Mouse (Mus musculus) neural tube, embryonic 11.5 days (tissue): ENCODE data around the gene S100g. TPM values are rescaled to one million over a fixed set of nuclear protein-coding genes. Genes with fewer than 3 reads are reported as not detected.
A peak's percentile ranks its signal among the peaks of the same experiment; 100 is the strongest.

Experiments
- ATAC-seq: fragments of 200-750 bp; cut with Nextera tagmentation; 2 replicates; pipeline ENCODE4 v1.8.0; 2017; ENCODE audit warnings: moderate number of reproducible peaks, mild to moderate bottlenecking, moderate TSS enrichment, moderate library complexity; ENCODE audit not compliant: insufficient read depth, low FRiP score, low TSS enrichment
- DNase-seq: peaks from one replicate; pipeline ENCODE4 v3.0.0-alpha.2; 2015; ENCODE audit warnings: low spot score
- H3K27ac ChIP-seq: fragments of 300-500 bp; sonication (generic); 2 replicates; pipeline ENCODE4 v1.5.1; 2014; ENCODE audit warnings: low read depth, mild to moderate bottlenecking, low read length
- H3K27me3 ChIP-seq: fragments of 300-500 bp; sonication (generic); 2 replicates; pipeline ENCODE4 v1.6.1; 2014; ENCODE audit warnings: mild to moderate bottlenecking, low read length, mixed read lengths; ENCODE audit not compliant: control insufficient read depth, insufficient read depth
- H3K36me3 ChIP-seq: fragments of 300-500 bp; sonication (generic); 2 replicates; pipeline ENCODE4 v1.6.1; 2014; ENCODE audit warnings: mild to moderate bottlenecking, low read length, moderate library complexity, mixed read lengths; ENCODE audit not compliant: control insufficient read depth, insufficient read depth
- H3K4me1 ChIP-seq: fragments of 300-500 bp; sonication (generic); 2 replicates; pipeline ENCODE4 v1.6.1; 2014; ENCODE audit warnings: low read length, mixed read lengths; ENCODE audit not compliant: control insufficient read depth, insufficient read depth
- H3K4me2 ChIP-seq: fragments of 300-500 bp; sonication (generic); 2 replicates; pipeline ENCODE4 v1.6.1; 2014; ENCODE audit warnings: low read depth, mild to moderate bottlenecking, moderate library complexity
- H3K4me3 ChIP-seq: fragments of 300-500 bp; sonication (generic); 2 replicates; pipeline ENCODE4 v1.5.1; 2014; ENCODE audit warnings: low read depth, low read length
- H3K9ac ChIP-seq: fragments of 300-500 bp; sonication (generic); 2 replicates; pipeline ENCODE4 v1.6.1; 2014; ENCODE audit warnings: mild to moderate bottlenecking, low read length
- H3K9me3 ChIP-seq: fragments of 300-500 bp; sonication (generic); 2 replicates; pipeline ENCODE4 v1.6.1; 2016; ENCODE audit warnings: low read length; ENCODE audit not compliant: control insufficient read depth
- WGBS: fragments of 180-500 bp; shearing (Covaris S2); extraction: QIAGEN DNeasy Blood & Tissue Kit; methylation state at CpG from one replicate; pipeline ENCODE4 v1.1.7; 2014; 5-methylcytosine and 5-hydroxymethylcytosine counted together
- polyA plus RNA-seq: library from polyadenylated mRNA; unstranded; fragments of >200 nt; fragmentation: Nextera tagmentation; extraction: Ambion mirVana; gene quantifications from 2 replicates; pipeline ENCODE4 v1.2.1, GENCODE M21; 2014

The S100g gene
- polyA plus RNA-seq, 1 experiment from 2014 or later, result not detected

GRCm38 (mm10) chrX:162942027-162942426 lies 22.4 kb downstream of the S100g start:
- 84% methylated on average over 1 of the region's 1 CpGs for WGBS
- Histone ChIP-seq H3K4me1 (no peaks in the 10 kb centered on the region), H3K9ac (no peak overlapping the region), H3K36me3 (no peaks in the 10 kb centered on the region), H3K4me2 (no peak overlapping the region), H3K27ac (no peak overlapping the region), H3K27me3 (no peaks in the 10 kb centered on the region), H3K4me3 (no peak overlapping the region), H3K9me3 (no peaks in the 10 kb centered on the region)
- ATAC-seq, result no peak
- DNase-seq, result no peak

GRCm38 (mm10) chrX:162931467-162931866 lies 32.9 kb downstream of the S100g start:
- Histone ChIP-seq H3K4me3 (no peak overlapping the region), H3K9ac (no peak overlapping the region), H3K27me3 (no peaks in the 10 kb centered on the region), H3K9me3 (no peaks in the 10 kb centered on the region), H3K4me2 (no peak overlapping the region), H3K36me3 (no peaks in the 10 kb centered on the region), H3K27ac (no peak overlapping the region), H3K4me1 (no peaks in the 10 kb centered on the region)
- 95% methylated on average over 2 of the region's 2 CpGs for WGBS
- ATAC-seq (no peak), DNase-seq (no peak)

DNA sequence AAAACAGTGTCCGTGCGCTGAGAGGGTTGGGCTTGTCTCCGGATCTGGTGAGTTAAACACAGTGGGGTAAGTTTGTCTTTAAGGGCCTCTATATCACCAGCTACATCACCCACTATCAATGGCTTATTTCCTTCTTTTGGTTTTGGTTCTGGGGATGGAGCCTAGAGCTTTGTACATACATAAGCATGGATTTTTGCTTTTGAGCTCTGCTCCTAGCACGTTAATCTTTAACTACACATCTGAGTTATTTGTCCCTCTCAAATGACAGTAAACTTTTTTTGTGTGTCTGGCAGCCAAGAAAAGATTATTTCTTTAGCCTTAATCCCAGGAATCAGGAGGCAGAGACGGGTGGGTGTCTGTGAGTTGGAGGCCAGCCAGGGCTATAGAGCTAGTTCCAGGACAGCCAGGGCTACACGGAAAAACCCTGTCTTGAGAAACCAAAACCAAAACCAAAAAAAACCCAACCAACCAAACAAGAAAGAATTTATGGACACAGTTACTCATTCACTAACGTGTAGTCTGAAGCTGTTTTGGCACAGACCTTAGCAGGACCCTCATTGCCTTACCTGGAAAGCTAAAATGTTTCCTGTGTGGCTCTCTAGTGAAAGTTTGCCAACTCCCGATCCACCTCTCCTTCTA lies 42.8 kb downstream of the S100g start:
- ATAC-seq (no peak), DNase-seq (no peak)
- no peak overlapping the region for H3K4me3 ChIP-seq
- no peak overlapping the region for H3K9ac ChIP-seq
- no peaks in the 10 kb centered on the region for H3K36me3 ChIP-seq
- WGBS, result 86% methylated on average over 8 of the region's 8 CpGs
- H3K27me3 ChIP-seq, result no peaks in the 10 kb centered on the region
- H3K4me1 ChIP-seq, result no peaks in the 10 kb centered on the region
- H3K27ac ChIP-seq, result no peak overlapping the region
- H3K9me3 ChIP-seq, result no peaks in the 10 kb centered on the region
- no peak overlapping the region for H3K4me2 ChIP-seq

DNA sequence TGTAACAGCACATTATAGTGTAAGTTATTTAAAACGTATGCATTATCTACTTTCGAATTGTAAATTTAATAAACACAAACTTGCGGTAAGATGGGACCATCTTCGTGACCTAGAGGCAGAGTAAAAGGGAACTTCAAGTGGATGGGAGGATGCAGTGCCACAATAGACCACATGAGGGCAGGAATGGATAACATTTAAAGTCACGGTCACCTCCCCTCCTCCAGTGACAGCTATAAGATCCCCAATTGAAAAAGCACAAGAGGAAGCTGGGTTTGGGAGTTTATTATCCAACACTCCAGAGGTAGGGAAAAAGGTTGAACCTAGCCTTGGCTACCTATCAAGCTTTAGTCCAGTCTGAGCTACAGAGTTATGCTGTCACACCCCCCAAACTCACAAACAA lies 48.7 kb downstream of the S100g start:
- H3K27ac ChIP-seq, result no peak overlapping the region
- no peaks in the 10 kb centered on the region for H3K9me3 ChIP-seq
- H3K4me3 ChIP-seq, result no peak overlapping the region
- H3K4me1 ChIP-seq, result no peaks in the 10 kb centered on the region
- H3K9ac ChIP-seq, result no peak overlapping the region
- peak; percentile 48 for DNase-seq
- no peak for ATAC-seq
- no peak overlapping the region for H3K4me2 ChIP-seq
- H3K27me3 ChIP-seq, result no peaks in the 10 kb centered on the region
- no peaks in the 10 kb centered on the region; the same call in none of the 2 replicates for H3K36me3 ChIP-seq
- WGBS, result 39% methylated on average over 5 of the region's 5 CpGs

- no peaks in the 10 kb centered on the region for H3K27me3 ChIP-seq
- H3K27ac ChIP-seq, result no peak overlapping the region
- no peak overlapping the region for H3K4me2 ChIP-seq
- no peak for ATAC-seq
- no peak for DNase-seq
- no peaks in the 10 kb centered on the region for H3K4me1 ChIP-seq
- 96% methylated on average over 3 of the region's 3 CpGs for WGBS
- H3K9me3 ChIP-seq, result no peaks in the 10 kb centered on the region
- H3K9ac ChIP-seq, result no peak overlapping the region
- H3K4me3 ChIP-seq, result no peak overlapping the region
- no peaks in the 10 kb centered on the region; the same call in none of the 2 replicates for H3K36me3 ChIP-seq
Observed at GRCm38 (mm10) chrX:162913651-162914050, 50.7 kb downstream of the S100g start.

Other genes with a start within 250 kb of the S100g start
- gene Rbbp7, start 204.2 kb downstream of the S100g start, polyA plus RNA-seq, result 325 and 326 TPM in 2 replicates
- 16.9 and 17.0 TPM in 2 replicates for gene Txlng, start 135.1 kb downstream of the S100g start, polyA plus RNA-seq
- gene Syap1, start 76.2 kb downstream of the S100g start, polyA plus RNA-seq, result 35.0 and 39.4 TPM in 2 replicates
- 79.2 and 91.3 TPM in 2 replicates for gene Ctps2, start 63.4 kb downstream of the S100g start, polyA plus RNA-seq